Mouse (Mus musculus): Measurements from ENCODE around the gene Nck1. TPM values are rescaled to one million over a fixed set of nuclear protein-coding genes. Genes with fewer than 3 reads are reported as not detected.

The Nck1 gene
- polyA plus RNA-seq (2015; fragmentation: Nextera tagmentation; extraction: Ambion mirVana) = 62.0 and 65.1 TPM in 2 replicates

GRCm38 (mm10) chr9:100545715-100546593 lies at the start of gene Nck1:
Nck1 (minus strand) TSS chr9:100546134.
- Histone ChIP-seq H3K27ac (ENCODE audit: low read length) (peak within 1 kb of the TSS; percentile 96), H3K27me3 (ENCODE audit: control insufficient read depth, insufficient read depth, low read depth, low read length) (no peaks in the 10 kb centered on the region), H3K36me3 (ENCODE audit: control insufficient read depth, insufficient read depth, low read length) (peaks cover 12% of the 10 kb centered on the region), H3K9ac (ENCODE audit: low read depth, low read length) (peak within 1 kb of the TSS; percentile 91), H3K9me3 (replicated peaks; ENCODE audit: control insufficient read depth, low read length, poor library complexity, severe bottlenecking) (peaks cover 8% of the 10 kb centered on the region; the same call in 1 of the 2 replicates), H3K4me3 (ENCODE audit: low read depth, low read length) (peak within 1 kb of the TSS; percentile 76), H3K4me2 (ENCODE audit: low read length) (peak within 1 kb of the TSS; percentile 85), H3K4me1 (ENCODE audit: control insufficient read depth, insufficient read depth, low read length) (peaks cover 24% of the 10 kb centered on the region)
- ATAC-seq = peak; percentile 100
- WGBS = under 1% methylated on average over 88 of the region's 93 CpGs

GRCm38 (mm10) chr9:100590462-100590861 lies 44.5 kb upstream of the Nck1 start:
- Histone ChIP-seq H3K27ac (ENCODE audit: low read length) (no peak overlapping the region), H3K4me1 (ENCODE audit: control insufficient read depth, insufficient read depth, low read length) (no peaks in the 10 kb centered on the region), H3K4me3 (ENCODE audit: low read depth, low read length) (no peak overlapping the region), H3K27me3 (ENCODE audit: control insufficient read depth, insufficient read depth, low read depth, low read length) (no peaks in the 10 kb centered on the region), H3K4me2 (ENCODE audit: low read length) (no peak overlapping the region), H3K9ac (ENCODE audit: low read depth, low read length) (no peak overlapping the region), H3K36me3 (ENCODE audit: control insufficient read depth, insufficient read depth, low read length) (no peaks in the 10 kb centered on the region), H3K9me3 (replicated peaks; ENCODE audit: control insufficient read depth, low read length, poor library complexity, severe bottlenecking) (no peaks in the 10 kb centered on the region)
- 80% methylated on average over 4 of the region's 4 CpGs for WGBS
- ATAC-seq = no peak

DNA sequence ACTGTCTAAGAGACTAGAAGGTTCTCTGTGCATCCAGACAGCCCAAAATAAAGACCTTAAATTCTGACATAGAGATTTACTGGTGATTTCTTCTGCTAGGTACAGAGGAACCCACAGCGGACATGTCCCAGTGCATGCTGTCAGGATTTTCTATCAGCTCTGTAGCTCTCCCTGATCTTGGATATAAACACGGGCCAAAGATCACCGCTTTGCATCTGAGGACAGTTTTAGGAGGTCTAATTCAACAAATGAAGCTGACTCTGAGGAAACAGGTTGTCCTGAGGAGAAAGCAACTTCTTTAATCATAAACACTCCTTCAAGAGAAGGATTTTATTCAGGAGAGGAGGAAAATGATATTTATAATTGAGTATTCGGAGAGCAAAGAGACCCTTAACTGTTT lies 38.1 kb upstream of the Nck1 start:
- no peaks in the 10 kb centered on the region for H3K27me3 ChIP-seq (ENCODE audit: control insufficient read depth, insufficient read depth, low read depth, low read length)
- H3K9ac ChIP-seq (ENCODE audit: low read depth, low read length) = no peak overlapping the region
- H3K4me1 ChIP-seq (ENCODE audit: control insufficient read depth, insufficient read depth, low read length) = peaks cover 12% of the 10 kb centered on the region
- no peaks in the 10 kb centered on the region for H3K9me3 ChIP-seq (replicated peaks; ENCODE audit: control insufficient read depth, low read length, poor library complexity, severe bottlenecking)
- H3K4me2 ChIP-seq (ENCODE audit: low read length) = no peak overlapping the region
- no peak overlapping the region for H3K27ac ChIP-seq (ENCODE audit: low read length)
- WGBS = 85% methylated on average over 4 of the region's 4 CpGs
- H3K36me3 ChIP-seq (ENCODE audit: control insufficient read depth, insufficient read depth, low read length) = no peaks in the 10 kb centered on the region
- no peak overlapping the region for H3K4me3 ChIP-seq (ENCODE audit: low read depth, low read length)
- ATAC-seq = no peak

DNA sequence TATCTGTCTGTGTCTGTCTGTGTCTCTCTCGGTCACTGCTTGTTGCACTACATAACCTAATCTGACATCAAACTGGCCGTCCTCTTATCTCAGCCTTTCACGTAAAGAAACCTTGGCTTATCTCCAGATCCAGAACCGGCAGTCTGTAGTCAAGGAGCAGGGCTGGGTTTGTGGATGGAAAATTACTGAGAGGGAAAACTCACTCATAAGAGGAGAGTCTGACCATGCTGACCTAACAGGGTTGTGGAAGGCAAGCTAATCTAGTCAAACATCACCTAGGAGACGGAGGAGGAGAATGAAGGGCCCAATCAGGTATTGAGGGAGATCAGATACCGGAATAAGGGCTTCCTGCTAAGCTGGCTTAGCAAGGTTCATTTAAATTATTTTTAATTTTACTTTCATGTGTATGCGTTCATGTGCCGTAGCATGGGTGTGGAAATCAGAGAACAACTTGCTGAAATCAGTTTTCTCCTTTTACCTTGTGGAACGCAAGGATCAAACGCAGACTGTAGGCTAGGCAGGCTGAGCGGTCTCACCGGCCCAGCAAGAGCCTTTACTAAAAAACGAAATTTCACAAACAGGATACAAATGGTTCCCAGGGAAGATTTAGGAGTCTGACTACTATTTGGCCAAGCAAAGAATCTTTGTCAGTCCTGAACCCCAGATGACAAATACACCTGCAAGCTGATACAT lies 37.1 kb upstream of the Nck1 start:
- Histone ChIP-seq H3K4me3 (ENCODE audit: low read depth, low read length) (no peak overlapping the region), H3K27me3 (ENCODE audit: control insufficient read depth, insufficient read depth, low read depth, low read length) (no peaks in the 10 kb centered on the region), H3K9me3 (replicated peaks; ENCODE audit: control insufficient read depth, low read length, poor library complexity, severe bottlenecking) (no peaks in the 10 kb centered on the region), H3K9ac (ENCODE audit: low read depth, low read length) (no peak overlapping the region), H3K4me1 (ENCODE audit: control insufficient read depth, insufficient read depth, low read length) (peaks cover 12% of the 10 kb centered on the region), H3K36me3 (ENCODE audit: control insufficient read depth, insufficient read depth, low read length) (no peaks in the 10 kb centered on the region), H3K27ac (ENCODE audit: low read length) (peak overlapping the region; percentile 19; the same call in 1 of the 2 replicates), H3K4me2 (ENCODE audit: low read length) (no peak overlapping the region)
- ATAC-seq = no peak
- WGBS = 40% methylated on average over 13 of the region's 13 CpGs

- WGBS = 26% methylated on average over 13 of the region's 13 CpGs
- peak; percentile 60; the same call in 1 of the 2 replicates for ATAC-seq
These were observed 35.9 kb upstream of the Nck1 start for GRCm38 (mm10) chr9:100581543-100582492.

DNA sequence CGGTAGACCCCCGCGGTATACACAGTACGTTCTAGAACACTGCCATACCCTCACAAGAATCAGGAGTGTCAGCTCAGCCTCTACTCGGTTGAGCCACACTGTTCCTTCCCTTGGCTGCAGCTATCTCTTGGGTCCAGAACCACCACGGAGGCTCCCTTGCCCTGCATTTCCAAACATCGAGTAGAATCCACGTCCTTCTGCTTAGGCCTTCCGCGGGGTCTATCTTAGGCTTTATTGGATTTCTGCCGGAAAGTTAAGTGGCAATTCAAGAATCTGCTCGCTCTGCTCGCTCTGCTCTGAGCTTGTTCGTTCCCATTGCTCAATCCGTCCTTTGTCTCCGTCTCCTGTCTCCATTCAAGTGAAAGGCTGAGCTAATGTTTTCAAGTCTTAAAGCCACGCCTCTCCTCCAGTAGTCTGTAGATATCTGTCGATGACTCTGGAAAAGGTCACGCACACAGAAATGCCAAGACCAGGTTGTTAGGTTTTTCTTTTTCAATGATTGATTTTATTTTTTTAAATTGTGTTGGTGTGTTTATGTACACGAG lies 34.3 kb upstream of the Nck1 start:
- 39% methylated on average over 20 of the region's 20 CpGs for WGBS
- no peak overlapping the region for H3K4me3 ChIP-seq (ENCODE audit: low read depth, low read length)
- H3K27ac ChIP-seq (ENCODE audit: low read length) = no peak overlapping the region
- H3K9ac ChIP-seq (ENCODE audit: low read depth, low read length) = no peak overlapping the region
- no peaks in the 10 kb centered on the region for H3K36me3 ChIP-seq (ENCODE audit: control insufficient read depth, insufficient read depth, low read length)
- no peaks in the 10 kb centered on the region for H3K9me3 ChIP-seq (replicated peaks; ENCODE audit: control insufficient read depth, low read length, poor library complexity, severe bottlenecking)
- peaks cover 12% of the 10 kb centered on the region for H3K4me1 ChIP-seq (ENCODE audit: control insufficient read depth, insufficient read depth, low read length)
- H3K27me3 ChIP-seq (ENCODE audit: control insufficient read depth, insufficient read depth, low read depth, low read length) = no peaks in the 10 kb centered on the region
- H3K4me2 ChIP-seq (ENCODE audit: low read length) = no peak overlapping the region
- no peak for ATAC-seq

More at GRCm38 (mm10) chr9:100581543-100582492, 35.9 kb upstream of the Nck1 start:
- Histone ChIP-seq H3K36me3 (ENCODE audit: control insufficient read depth, insufficient read depth, low read length) (no peaks in the 10 kb centered on the region), H3K4me2 (ENCODE audit: low read length) (no peak overlapping the region), H3K9ac (ENCODE audit: low read depth, low read length) (no peak overlapping the region), H3K4me3 (ENCODE audit: low read depth, low read length) (no peak overlapping the region), H3K27me3 (ENCODE audit: control insufficient read depth, insufficient read depth, low read depth, low read length) (no peaks in the 10 kb centered on the region), H3K27ac (ENCODE audit: low read length) (peak overlapping the region; percentile 14), H3K4me1 (ENCODE audit: control insufficient read depth, insufficient read depth, low read length) (peaks cover 12% of the 10 kb centered on the region), H3K9me3 (replicated peaks; ENCODE audit: control insufficient read depth, low read length, poor library complexity, severe bottlenecking) (no peaks in the 10 kb centered on the region)

DNA sequence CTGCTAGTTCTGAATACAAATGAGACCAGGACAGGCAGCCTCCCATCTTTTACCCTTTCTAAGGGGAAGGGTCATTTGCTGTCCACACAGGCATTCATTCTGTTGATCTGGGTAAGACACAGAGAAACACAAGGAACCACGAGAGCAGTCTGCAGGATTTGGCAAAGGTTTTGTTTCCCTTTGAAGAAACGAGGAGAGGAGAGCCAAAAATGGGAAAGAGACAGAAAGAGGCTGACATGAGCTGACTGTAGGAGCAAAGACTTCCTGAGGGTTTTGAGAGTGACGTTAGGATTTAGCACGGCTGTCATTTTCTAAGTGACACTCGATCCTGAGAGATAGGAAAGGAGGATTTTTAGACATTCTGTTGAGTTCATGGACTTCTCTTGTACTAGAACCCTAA lies 28.0 kb upstream of the Nck1 start:
- H3K9ac ChIP-seq (ENCODE audit: low read depth, low read length) = no peak overlapping the region
- ATAC-seq = no peak
- 49% methylated on average over 5 of the region's 5 CpGs for WGBS
- H3K36me3 ChIP-seq (ENCODE audit: control insufficient read depth, insufficient read depth, low read length) = no peaks in the 10 kb centered on the region
- H3K27ac ChIP-seq (ENCODE audit: low read length) = no peak overlapping the region
- no peak overlapping the region for H3K4me3 ChIP-seq (ENCODE audit: low read depth, low read length)
- H3K9me3 ChIP-seq (replicated peaks; ENCODE audit: control insufficient read depth, low read length, poor library complexity, severe bottlenecking) = no peaks in the 10 kb centered on the region
- H3K27me3 ChIP-seq (ENCODE audit: control insufficient read depth, insufficient read depth, low read depth, low read length) = no peaks in the 10 kb centered on the region
- H3K4me1 ChIP-seq (ENCODE audit: control insufficient read depth, insufficient read depth, low read length) = peaks cover 6% of the 10 kb centered on the region
- H3K4me2 ChIP-seq (ENCODE audit: low read length) = no peak overlapping the region

DNA sequence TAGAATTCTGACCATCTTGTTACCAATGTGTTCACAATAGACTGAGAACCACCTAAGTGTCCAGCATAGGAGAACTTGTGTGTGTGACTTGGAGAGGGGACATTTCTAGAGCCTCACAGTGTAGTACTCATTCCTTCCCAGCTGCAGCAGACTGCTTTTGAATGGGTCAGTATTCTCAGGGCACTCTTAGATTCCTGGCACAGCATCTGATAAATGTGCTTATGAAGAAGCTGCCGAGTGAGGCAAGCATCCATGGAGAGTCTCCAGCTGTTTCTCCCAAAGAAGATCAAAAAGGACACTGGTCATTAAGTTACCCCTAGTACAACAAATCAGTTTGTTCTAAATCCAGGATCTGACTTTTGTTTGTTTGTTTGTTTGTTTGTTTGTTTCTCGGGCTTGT lies 27.4 kb upstream of the Nck1 start:
- no peak overlapping the region for H3K9ac ChIP-seq (ENCODE audit: low read depth, low read length)
- no peak overlapping the region for H3K4me3 ChIP-seq (ENCODE audit: low read depth, low read length)
- no peaks in the 10 kb centered on the region for H3K27me3 ChIP-seq (ENCODE audit: control insufficient read depth, insufficient read depth, low read depth, low read length)
- H3K4me2 ChIP-seq (ENCODE audit: low read length) = no peak overlapping the region
- no peaks in the 10 kb centered on the region for H3K36me3 ChIP-seq (ENCODE audit: control insufficient read depth, insufficient read depth, low read length)
- peaks cover 6% of the 10 kb centered on the region for H3K4me1 ChIP-seq (ENCODE audit: control insufficient read depth, insufficient read depth, low read length)
- H3K9me3 ChIP-seq (replicated peaks; ENCODE audit: control insufficient read depth, low read length, poor library complexity, severe bottlenecking) = no peaks in the 10 kb centered on the region
- WGBS = 68% methylated on average over 2 of the region's 2 CpGs
- H3K27ac ChIP-seq (ENCODE audit: low read length) = no peak overlapping the region
- no peak for ATAC-seq
